Mouse (Mus musculus): Measurements from ENCODE around the gene Pex13. TPM values are rescaled to one million over a fixed set of nuclear protein-coding genes. Genes with fewer than 3 reads are reported as not detected.
A peak's percentile ranks its signal among the peaks of the same experiment; 100 is the strongest.

The Pex13 gene
- polyA plus RNA-seq, 1 experiment from 2014 or later: 32.9 TPM

DNA sequence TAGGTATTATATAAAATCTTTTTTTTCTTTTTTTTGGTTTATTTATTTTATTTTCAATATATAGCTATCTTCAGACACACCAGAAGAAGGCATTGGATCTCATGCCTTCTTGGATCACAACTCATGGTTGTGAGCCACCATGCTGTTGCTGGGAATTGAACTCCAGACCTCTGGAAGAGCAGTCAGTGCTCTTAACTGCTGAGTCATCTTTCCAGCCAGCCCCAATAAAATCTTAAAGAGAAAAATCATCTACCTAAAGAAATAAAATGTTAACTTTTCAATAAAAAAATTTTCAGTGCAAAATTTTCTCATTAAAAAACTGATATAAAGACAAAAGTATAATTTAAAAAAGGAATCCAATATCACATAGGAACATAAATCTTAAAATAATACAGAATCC lies 1.5 kb downstream of the Pex13 start:
- H3K4me1 ChIP-seq (replicated peaks; ENCODE audit: control insufficient read depth, insufficient read depth, low read length): peaks cover 16% of the 10 kb centered on the region
- no peak overlapping the region for H3K4me2 ChIP-seq (ENCODE audit: low read length)
- no peak overlapping the region for H3K9ac ChIP-seq (replicated peaks; ENCODE audit: low read depth, low read length)
- H3K27me3 ChIP-seq (replicated peaks; ENCODE audit: control insufficient read depth, insufficient read depth, low read length): no peaks in the 10 kb centered on the region
- ATAC-seq: no peak
- no peaks in the 10 kb centered on the region for H3K9me3 ChIP-seq (ENCODE audit: control insufficient read depth, low read length)
- H3K4me3 ChIP-seq (replicated peaks; ENCODE audit: low read length): no peak overlapping the region
- H3K27ac ChIP-seq (ENCODE audit: low read length): no peak overlapping the region
- no peaks in the 10 kb centered on the region for H3K36me3 ChIP-seq (ENCODE audit: control insufficient read depth, insufficient read depth)

DNA sequence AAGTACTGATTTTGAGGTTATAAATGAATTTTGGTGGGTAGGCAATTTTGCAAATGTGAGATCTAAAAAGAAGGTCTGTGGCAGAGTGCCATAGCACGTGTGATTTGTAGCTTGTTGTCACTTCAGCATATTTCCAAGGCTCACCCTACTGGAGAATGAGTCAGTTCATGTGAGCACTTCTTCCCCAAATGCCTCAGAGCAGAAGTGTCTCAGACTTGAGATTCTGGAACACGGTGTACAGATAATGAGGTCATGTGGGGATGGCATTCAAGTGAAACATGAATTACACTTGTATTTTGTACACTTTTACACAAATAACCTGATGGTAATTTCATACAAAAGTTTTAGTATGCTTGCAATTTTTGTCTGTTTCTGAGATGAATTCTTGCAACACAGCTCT lies 8.0 kb downstream of the Pex13 start:
- no peaks in the 10 kb centered on the region for H3K27me3 ChIP-seq (replicated peaks; ENCODE audit: control insufficient read depth, insufficient read depth, low read length)
- no peaks in the 10 kb centered on the region for H3K36me3 ChIP-seq (ENCODE audit: control insufficient read depth, insufficient read depth)
- H3K4me2 ChIP-seq (ENCODE audit: low read length): no peak overlapping the region
- H3K4me1 ChIP-seq (replicated peaks; ENCODE audit: control insufficient read depth, insufficient read depth, low read length): peaks cover 2% of the 10 kb centered on the region
- no peak for ATAC-seq
- H3K4me3 ChIP-seq (replicated peaks; ENCODE audit: low read length): no peak overlapping the region
- 72% methylated on average over 2 of the region's 2 CpGs for WGBS
- H3K9me3 ChIP-seq (ENCODE audit: control insufficient read depth, low read length): no peaks in the 10 kb centered on the region
- no peak overlapping the region for H3K27ac ChIP-seq (ENCODE audit: low read length)
- H3K9ac ChIP-seq (replicated peaks; ENCODE audit: low read depth, low read length): no peak overlapping the region

DNA sequence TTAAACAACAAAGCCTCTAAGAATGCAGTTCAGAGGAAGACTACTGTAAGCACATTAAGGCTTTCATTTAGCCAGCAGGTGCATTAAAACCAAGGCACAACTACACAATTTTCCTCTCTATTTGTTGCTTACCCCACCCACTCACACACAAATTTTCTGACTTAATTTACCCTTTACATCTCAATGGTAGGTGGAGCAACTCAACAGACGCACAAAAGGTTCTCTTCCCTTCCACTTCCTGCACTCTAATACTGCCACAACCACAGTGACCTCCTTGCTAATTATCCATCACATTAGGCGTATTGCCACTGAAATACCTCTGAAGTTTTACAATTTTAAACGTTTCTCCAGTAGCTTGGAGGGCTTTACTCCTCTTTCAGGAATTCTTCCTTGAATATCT lies 12.1 kb downstream of the Pex13 start:
- no peak overlapping the region for H3K4me3 ChIP-seq (replicated peaks; ENCODE audit: low read length)
- H3K36me3 ChIP-seq (ENCODE audit: control insufficient read depth, insufficient read depth): 0 out of 2 replicates have a peak, but pooled peaks cover 2% of the 10 kb centered on the region
- no peak overlapping the region for H3K9ac ChIP-seq (replicated peaks; ENCODE audit: low read depth, low read length)
- ATAC-seq: no peak
- H3K27me3 ChIP-seq (replicated peaks; ENCODE audit: control insufficient read depth, insufficient read depth, low read length): no peaks in the 10 kb centered on the region
- 30% methylated on average over 3 of the region's 3 CpGs for WGBS
- H3K4me2 ChIP-seq (ENCODE audit: low read length): no peak overlapping the region
- no peak overlapping the region for H3K27ac ChIP-seq (ENCODE audit: low read length)
- H3K9me3 ChIP-seq (ENCODE audit: control insufficient read depth, low read length): no peaks in the 10 kb centered on the region
- H3K4me1 ChIP-seq (replicated peaks; ENCODE audit: control insufficient read depth, insufficient read depth, low read length): no peaks in the 10 kb centered on the region

DNA sequence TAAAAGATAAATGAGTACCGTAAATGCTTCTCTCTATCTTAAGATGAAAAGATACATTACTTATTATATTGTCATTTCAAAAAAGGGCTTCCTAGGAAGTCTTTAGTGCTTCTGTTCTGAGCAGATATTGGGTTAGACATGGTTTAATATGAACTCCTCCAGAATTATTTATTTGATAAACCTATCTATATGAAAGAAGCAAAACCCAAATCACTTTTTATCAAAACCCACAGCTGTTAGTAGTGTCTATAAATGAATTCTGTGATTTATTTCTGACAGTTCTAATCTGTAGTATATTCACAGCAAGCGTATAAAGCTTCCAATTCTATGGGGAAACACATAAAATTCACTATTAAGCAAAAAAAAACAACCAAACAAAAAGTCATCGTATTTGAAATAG lies 17.9 kb downstream of the Pex13 start:
- no peaks in the 10 kb centered on the region for H3K4me1 ChIP-seq (replicated peaks; ENCODE audit: control insufficient read depth, insufficient read depth, low read length)
- no peaks in the 10 kb centered on the region for H3K27me3 ChIP-seq (replicated peaks; ENCODE audit: control insufficient read depth, insufficient read depth, low read length)
- 96% methylated on average over 3 of the region's 3 CpGs for WGBS
- no peaks in the 10 kb centered on the region for H3K9me3 ChIP-seq (ENCODE audit: control insufficient read depth, low read length)
- no peak overlapping the region for H3K27ac ChIP-seq (ENCODE audit: low read length)
- H3K36me3 ChIP-seq (ENCODE audit: control insufficient read depth, insufficient read depth): 0 out of 2 replicates have a peak, but pooled peaks cover 6% of the 10 kb centered on the region
- H3K4me2 ChIP-seq (ENCODE audit: low read length): no peak overlapping the region
- no peak overlapping the region for H3K4me3 ChIP-seq (replicated peaks; ENCODE audit: low read length)
- no peak for ATAC-seq
- no peak overlapping the region for H3K9ac ChIP-seq (replicated peaks; ENCODE audit: low read depth, low read length)

DNA sequence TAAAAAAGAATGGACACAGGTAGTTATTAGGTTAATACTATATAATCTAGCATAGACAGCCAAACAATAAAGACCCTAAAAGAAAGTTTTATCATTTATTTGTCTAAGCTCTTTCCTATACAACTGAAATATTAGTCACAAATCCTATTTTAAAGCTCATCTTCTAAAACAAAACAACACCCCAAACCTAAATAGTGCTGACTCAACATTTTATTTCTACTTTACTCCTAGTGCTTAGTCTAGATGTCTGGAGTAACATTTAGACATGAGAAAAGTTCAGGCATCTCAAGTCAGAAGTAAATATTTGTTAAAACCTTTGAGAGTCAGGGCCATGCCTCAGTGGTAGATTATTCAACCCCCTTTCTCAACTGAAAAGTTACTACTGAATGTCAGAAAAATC lies 18.3 kb downstream of the Pex13 start:
- Histone ChIP-seq H3K4me3 (replicated peaks; ENCODE audit: low read length) (no peak overlapping the region), H3K27me3 (replicated peaks; ENCODE audit: control insufficient read depth, insufficient read depth, low read length) (no peaks in the 10 kb centered on the region), H3K36me3 (ENCODE audit: control insufficient read depth, insufficient read depth) (0 out of 2 replicates have a peak, but pooled peaks cover 6% of the 10 kb centered on the region), H3K27ac (ENCODE audit: low read length) (no peak overlapping the region), H3K4me1 (replicated peaks; ENCODE audit: control insufficient read depth, insufficient read depth, low read length) (no peaks in the 10 kb centered on the region), H3K9me3 (ENCODE audit: control insufficient read depth, low read length) (no peaks in the 10 kb centered on the region), H3K4me2 (ENCODE audit: low read length) (no peak overlapping the region), H3K9ac (replicated peaks; ENCODE audit: low read depth, low read length) (no peak overlapping the region)
- ATAC-seq: no peak

DNA sequence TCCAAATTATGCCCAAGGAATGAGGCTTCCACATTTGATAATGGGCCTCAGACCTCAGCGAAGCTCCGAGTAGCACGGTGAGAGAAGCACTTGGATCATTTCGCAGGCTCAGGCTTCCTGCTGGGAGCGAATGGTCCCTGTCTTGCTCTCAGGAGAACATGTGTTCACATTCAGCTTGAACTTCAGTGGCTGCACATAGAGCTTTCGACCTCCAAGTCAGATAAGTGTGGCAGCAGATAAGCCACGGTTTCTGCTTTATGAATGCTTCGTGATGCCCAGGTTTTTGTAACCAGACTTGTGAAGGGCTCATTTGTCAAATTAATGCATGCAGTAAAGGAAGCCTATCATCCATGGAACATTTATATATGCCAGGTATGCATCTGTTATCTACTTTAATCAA lies 31.2 kb downstream of the Pex13 start:
- Histone ChIP-seq H3K36me3 (ENCODE audit: control insufficient read depth, insufficient read depth) (no peaks in the 10 kb centered on the region), H3K9ac (replicated peaks; ENCODE audit: low read depth, low read length) (no peak overlapping the region), H3K4me2 (ENCODE audit: low read length) (no peak overlapping the region), H3K4me1 (replicated peaks; ENCODE audit: control insufficient read depth, insufficient read depth, low read length) (peaks cover 17% of the 10 kb centered on the region), H3K4me3 (replicated peaks; ENCODE audit: low read length) (no peak overlapping the region), H3K9me3 (ENCODE audit: control insufficient read depth, low read length) (no peaks in the 10 kb centered on the region), H3K27ac (ENCODE audit: low read length) (no peak overlapping the region), H3K27me3 (replicated peaks; ENCODE audit: control insufficient read depth, insufficient read depth, low read length) (no peaks in the 10 kb centered on the region)
- no peak for ATAC-seq
- 75% methylated on average over 8 of the region's 8 CpGs for WGBS

DNA sequence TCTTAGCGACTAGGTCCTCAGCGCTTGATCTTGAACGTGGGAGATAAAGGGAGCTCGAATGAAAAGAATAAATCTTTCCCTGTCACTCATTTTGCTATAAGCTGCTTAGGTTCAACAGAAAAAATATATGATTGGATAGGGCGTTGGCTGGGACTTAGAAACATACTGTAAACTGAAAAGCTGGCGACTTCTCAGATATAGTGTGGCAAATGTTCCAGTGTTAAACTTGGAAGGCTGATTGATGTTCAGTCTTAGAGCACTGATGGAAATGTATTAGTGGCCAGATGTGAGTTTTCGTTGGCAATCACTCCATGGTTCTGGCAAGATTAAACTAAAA lies 31.9 kb downstream of the Pex13 start:
- Histone ChIP-seq H3K36me3 (ENCODE audit: control insufficient read depth, insufficient read depth) (no peaks in the 10 kb centered on the region), H3K4me1 (replicated peaks; ENCODE audit: control insufficient read depth, insufficient read depth, low read length) (peaks cover 17% of the 10 kb centered on the region), H3K4me2 (ENCODE audit: low read length) (peak overlapping the region; percentile 72), H3K9ac (replicated peaks; ENCODE audit: low read depth, low read length) (peak overlapping the region; percentile 96), H3K9me3 (ENCODE audit: control insufficient read depth, low read length) (no peaks in the 10 kb centered on the region), H3K27ac (ENCODE audit: low read length) (peak overlapping the region; percentile 88), H3K4me3 (replicated peaks; ENCODE audit: low read length) (peak overlapping the region; percentile 50), H3K27me3 (replicated peaks; ENCODE audit: control insufficient read depth, insufficient read depth, low read length) (no peaks in the 10 kb centered on the region)
- 5% methylated on average over 7 of the region's 7 CpGs for WGBS
- no peak for ATAC-seq

- H3K4me3 ChIP-seq (replicated peaks; ENCODE audit: low read length): peak within 1 kb of the TSS; percentile 50
- H3K9me3 ChIP-seq (ENCODE audit: control insufficient read depth, low read length): no peaks in the 10 kb centered on the region
- H3K9ac ChIP-seq (replicated peaks; ENCODE audit: low read depth, low read length): peak within 1 kb of the TSS; percentile 96
- no peaks in the 10 kb centered on the region for H3K27me3 ChIP-seq (replicated peaks; ENCODE audit: control insufficient read depth, insufficient read depth, low read length)
- H3K36me3 ChIP-seq (ENCODE audit: control insufficient read depth, insufficient read depth): peaks cover 4% of the 10 kb centered on the region; the same call in 1 of the 2 replicates
- peak within 1 kb of the TSS; percentile 88 for H3K27ac ChIP-seq (ENCODE audit: low read length)
- peak; percentile 100 for ATAC-seq
- under 1% methylated on average over 77 of the region's 103 CpGs for WGBS
- peaks cover 17% of the 10 kb centered on the region for H3K4me1 ChIP-seq (replicated peaks; ENCODE audit: control insufficient read depth, insufficient read depth, low read length)
- H3K4me2 ChIP-seq (ENCODE audit: low read length): peak within 1 kb of the TSS; percentile 72
Measured at GRCm38 (mm10) chr11:23632945-23633878, 32.5 kb downstream of the Pex13 start, which contains the start of gene 0610010F05Rik. TSS of gene 0610010F05Rik (minus strand) at chr11:23633639.

GRCm38 (mm10) chr11:23630664-23631063 lies 35.1 kb downstream of the Pex13 start:
- Histone ChIP-seq H3K27ac (ENCODE audit: low read length) (no peak overlapping the region), H3K4me3 (replicated peaks; ENCODE audit: low read length) (no peak overlapping the region), H3K27me3 (replicated peaks; ENCODE audit: control insufficient read depth, insufficient read depth, low read length) (no peaks in the 10 kb centered on the region), H3K9ac (replicated peaks; ENCODE audit: low read depth, low read length) (no peak overlapping the region), H3K36me3 (ENCODE audit: control insufficient read depth, insufficient read depth) (peaks cover 10% of the 10 kb centered on the region; the same call in 1 of the 2 replicates), H3K4me1 (replicated peaks; ENCODE audit: control insufficient read depth, insufficient read depth, low read length) (peaks cover 17% of the 10 kb centered on the region), H3K9me3 (ENCODE audit: control insufficient read depth, low read length) (no peaks in the 10 kb centered on the region), H3K4me2 (ENCODE audit: low read length) (no peak overlapping the region)
- no peak for ATAC-seq
